Mouse (Mus musculus) skeletal muscle tissue, adult 2 months (tissue): ENCODE results near the gene Aste1.

ENCODE experiments used
- DNase-seq: peaks from one replicate; pipeline ENCODE4 v3.0.0-alpha.2; 2012; ENCODE audit warnings: low read depth, low spot score

Gene Aste1

GRCm38 (mm10) chr9:105395218-105395627 lies at the start of gene Aste1, which contains the start of gene Nek11:
Gene Aste1 (plus strand): TSS chr9:105395392.
Gene Nek11 (minus strand): TSS chr9:105395524.
- peak; percentile 83 for DNase-seq

GRCm38 (mm10) chr9:105348242-105349031 lies 46.8 kb upstream of the Aste1 start:
- no peak for DNase-seq

- DNase-seq = no peak
These were observed 46.2 kb upstream of the Aste1 start for GRCm38 (mm10) chr9:105349034-105349433.

- no peak for DNase-seq
These were observed 33.0 kb upstream of the Aste1 start for GRCm38 (mm10) chr9:105362181-105362580.

GRCm38 (mm10) chr9:105363520-105364231 lies 31.5 kb upstream of the Aste1 start:
- DNase-seq = no peak

GRCm38 (mm10) chr9:105366199-105366598 lies 29.0 kb upstream of the Aste1 start:
- DNase-seq = no peak

- DNase-seq = no peak
These were observed 26.6 kb upstream of the Aste1 start for GRCm38 (mm10) chr9:105368605-105369004.

GRCm38 (mm10) chr9:105374361-105374760 lies 20.8 kb upstream of the Aste1 start:
- peak; percentile 38 for DNase-seq

GRCm38 (mm10) chr9:105376411-105376810 lies 18.8 kb upstream of the Aste1 start:
- no peak for DNase-seq

- no peak for DNase-seq
These were observed 18.1 kb upstream of the Aste1 start for GRCm38 (mm10) chr9:105376954-105377530.

- no peak for DNase-seq
These were observed 17.6 kb upstream of the Aste1 start for GRCm38 (mm10) chr9:105377622-105378021.

GRCm38 (mm10) chr9:105379533-105380145 lies 15.6 kb upstream of the Aste1 start:
- DNase-seq = no peak

GRCm38 (mm10) chr9:105387403-105387802 lies 7.8 kb upstream of the Aste1 start:
- no peak for DNase-seq

GRCm38 (mm10) chr9:105389289-105389688 lies 5.9 kb upstream of the Aste1 start:
- no peak for DNase-seq

GRCm38 (mm10) chr9:105390616-105391015 lies 4.6 kb upstream of the Aste1 start:
- no peak for DNase-seq

- DNase-seq = no peak
These were observed 472 bp upstream of the Aste1 start for GRCm38 (mm10) chr9:105394720-105395119.

GRCm38 (mm10) chr9:105408549-105408948 lies 13.4 kb downstream of the Aste1 start:
- no peak for DNase-seq

- peak; percentile 10 for DNase-seq
These were observed 63.8 kb downstream of the Aste1 start for GRCm38 (mm10) chr9:105459032-105459431.

- no peak for DNase-seq
These were observed 66.3 kb downstream of the Aste1 start for GRCm38 (mm10) chr9:105461496-105461895.
